Mouse (Mus musculus) adrenal gland, postnatal 36 days (tissue): ENCODE measurements around the gene Aqp11. TPM values are rescaled to one million over a fixed set of nuclear protein-coding genes. Genes with fewer than 3 reads are reported as not detected.
A peak's percentile ranks its signal among the peaks of the same experiment; 100 is the strongest.

Experiments used
- DNase-seq, 2 experiments: peaks; one replicate each; pipeline ENCODE4 v3.0.0; 2021; ENCODE audit warnings: mixed read lengths in 1 of 2
- total RNA-seq, 2 experiments: library from RNA; stranded (reverse); gene quantifications; 2 replicates each; pipeline ENCODE4 v1.2.3; 2021

The Aqp11 gene
- total RNA-seq, 2 experiments from 2014 or later: 2.9 to 3.8 TPM

GRCm38 (mm10) chr7:97747787-97748497 is 9.9 kb upstream of the Aqp11 start:
- DNase-seq: peak; percentile 89 to 91

- no peak for DNase-seq
Measured at GRCm38 (mm10) chr7:97747176-97747707, 9.2 kb upstream of the Aqp11 start.

GRCm38 (mm10) chr7:97745299-97745698 is 7.2 kb upstream of the Aqp11 start:
- DNase-seq: peak; percentile 67 to 73

GRCm38 (mm10) chr7:97741756-97742291 is 3.7 kb upstream of the Aqp11 start:
- no peak for DNase-seq

GRCm38 (mm10) chr7:97740948-97741347 is 2.9 kb upstream of the Aqp11 start:
- peak; percentile 73 to 82 for DNase-seq

GRCm38 (mm10) chr7:97737256-97737637 is 842 bp downstream of the Aqp11 start:
- DNase-seq: no peak

- DNase-seq: no peak
Measured at GRCm38 (mm10) chr7:97735886-97736420, 2.1 kb downstream of the Aqp11 start.

GRCm38 (mm10) chr7:97735021-97735420 is 3.1 kb downstream of the Aqp11 start:
- no peak for DNase-seq

- DNase-seq: no peak
Measured at GRCm38 (mm10) chr7:97733606-97734005, 4.5 kb downstream of the Aqp11 start.

GRCm38 (mm10) chr7:97730427-97730826 is 7.7 kb downstream of the Aqp11 start:
- no peak for DNase-seq

- DNase-seq: no peak
Measured at GRCm38 (mm10) chr7:97728666-97729614, 9.1 kb downstream of the Aqp11 start.

GRCm38 (mm10) chr7:97726778-97727177 is 11.3 kb downstream of the Aqp11 start:
- no peak for DNase-seq

- DNase-seq: no peak
Measured at GRCm38 (mm10) chr7:97726080-97726479, 12.0 kb downstream of the Aqp11 start.

GRCm38 (mm10) chr7:97725401-97725800 is 12.7 kb downstream of the Aqp11 start:
- DNase-seq: no peak

- no peak for DNase-seq
Measured at GRCm38 (mm10) chr7:97723646-97724538, 14.2 kb downstream of the Aqp11 start.

- DNase-seq: no peak
Measured at GRCm38 (mm10) chr7:97722278-97722918, 15.7 kb downstream of the Aqp11 start.

- no peak for DNase-seq
Measured at GRCm38 (mm10) chr7:97720109-97720508, 18.0 kb downstream of the Aqp11 start.

- no peak for DNase-seq
Measured at GRCm38 (mm10) chr7:97719078-97719477, 19.0 kb downstream of the Aqp11 start.

- no peak for DNase-seq
Measured at GRCm38 (mm10) chr7:97717326-97717725, 20.8 kb downstream of the Aqp11 start.

- no peak for DNase-seq
Measured at GRCm38 (mm10) chr7:97714651-97715050, 23.4 kb downstream of the Aqp11 start.

GRCm38 (mm10) chr7:97709204-97709603 is 28.9 kb downstream of the Aqp11 start:
- no peak for DNase-seq
